Mouse (Mus musculus): ENCODE data around the gene Csrnp1. TPM values are rescaled to one million over a fixed set of nuclear protein-coding genes. Genes with fewer than 3 reads are reported as not detected.
A peak's percentile ranks its signal among the peaks of the same experiment; 100 is the strongest.

Gene Csrnp1
- polyA plus RNA-seq, 1 experiment from 2014 or later = 0.75 TPM

DNA sequence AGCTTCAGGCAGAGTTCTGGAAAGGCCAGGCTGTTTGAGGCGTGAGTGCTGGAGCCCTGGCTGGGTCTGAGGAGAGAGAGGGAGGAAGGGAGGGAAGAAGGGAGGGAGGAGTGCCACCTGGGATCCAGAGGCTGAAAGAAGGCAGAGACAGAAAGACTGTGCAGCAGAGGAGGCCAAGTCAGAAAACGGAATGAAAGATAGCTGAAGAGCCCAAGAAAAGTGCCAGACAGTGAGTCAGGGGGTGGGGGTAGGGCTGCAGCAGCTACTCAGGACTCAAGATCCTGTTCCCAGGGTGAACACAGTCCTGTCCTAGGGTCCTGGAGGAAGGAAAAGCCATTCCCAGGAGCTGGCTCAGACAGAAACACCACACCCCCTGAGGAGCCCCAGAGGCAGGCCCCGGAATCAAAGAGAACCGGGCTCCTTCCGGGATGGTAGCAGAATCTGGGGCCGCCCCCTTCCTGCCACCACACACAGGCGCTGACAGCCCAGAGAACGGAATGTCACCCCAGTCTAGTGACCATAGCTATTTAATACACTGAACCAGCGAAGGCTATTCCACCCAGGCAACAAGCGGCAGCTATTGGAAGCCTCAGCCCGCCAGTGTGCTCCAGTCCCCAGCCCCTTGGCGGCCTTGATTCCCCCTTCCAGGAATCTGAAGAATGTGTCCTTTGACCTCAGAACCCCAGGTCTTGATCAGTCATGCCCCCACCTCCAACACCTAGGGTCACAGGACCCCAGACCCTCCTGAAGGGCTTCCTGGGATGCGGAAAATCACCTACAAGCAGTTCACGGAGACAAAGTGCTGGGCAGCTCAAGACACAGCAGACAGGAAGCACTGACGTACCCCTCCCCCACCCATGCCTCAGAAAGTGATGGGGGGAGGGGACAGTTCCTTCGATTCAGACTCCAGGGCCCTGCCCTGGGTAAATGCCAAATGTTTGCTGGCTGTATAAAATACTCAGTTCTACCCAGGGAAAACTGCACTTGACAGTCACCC is 3.0 kb downstream of the Csrnp1 start:
- peak overlapping the region; percentile 87 for H3K4me2 ChIP-seq (ENCODE audit: low read length)
- 3% methylated on average over 16 of the region's 16 CpGs for WGBS
- H3K27ac ChIP-seq (ENCODE audit: low read length) = peak overlapping the region; percentile 67; the same call in 1 of the 2 replicates
- no peaks in the 10 kb centered on the region for H3K36me3 ChIP-seq (ENCODE audit: control insufficient read depth, insufficient read depth, low read length)
- ATAC-seq = 0 out of 2 replicates have a peak, but pooled peaks have one; percentile 20
- peaks cover 14% of the 10 kb centered on the region for H3K27me3 ChIP-seq (ENCODE audit: control insufficient read depth, insufficient read depth, low read depth, low read length)
- H3K9ac ChIP-seq (ENCODE audit: low read depth, low read length) = 0 out of 2 replicates have a peak overlapping the region, but pooled peaks have one; percentile 15
- H3K9me3 ChIP-seq (replicated peaks; ENCODE audit: control insufficient read depth, low read length, poor library complexity, severe bottlenecking) = no peaks in the 10 kb centered on the region
- H3K4me3 ChIP-seq (ENCODE audit: low read depth, low read length) = 0 out of 2 replicates have a peak overlapping the region, but pooled peaks have one; percentile 7
- H3K4me1 ChIP-seq (ENCODE audit: control insufficient read depth, insufficient read depth, low read length) = peaks cover 25% of the 10 kb centered on the region

- H3K27ac ChIP-seq (ENCODE audit: low read length) = peak overlapping the region; percentile 67; the same call in 1 of the 2 replicates
- H3K4me2 ChIP-seq (ENCODE audit: low read length) = peak overlapping the region; percentile 87; the same call in 1 of the 2 replicates
- peaks cover 25% of the 10 kb centered on the region for H3K4me1 ChIP-seq (ENCODE audit: control insufficient read depth, insufficient read depth, low read length)
- no peaks in the 10 kb centered on the region for H3K9me3 ChIP-seq (replicated peaks; ENCODE audit: control insufficient read depth, low read length, poor library complexity, severe bottlenecking)
- no peak overlapping the region for H3K4me3 ChIP-seq (ENCODE audit: low read depth, low read length)
- H3K27me3 ChIP-seq (ENCODE audit: control insufficient read depth, insufficient read depth, low read depth, low read length) = peaks cover 14% of the 10 kb centered on the region
- ATAC-seq = no peak
- WGBS = 8% methylated on average over 4 of the region's 4 CpGs
- H3K36me3 ChIP-seq (ENCODE audit: control insufficient read depth, insufficient read depth, low read length) = no peaks in the 10 kb centered on the region
- H3K9ac ChIP-seq (ENCODE audit: low read depth, low read length) = no peak overlapping the region
These were observed 3.7 kb downstream of the Csrnp1 start for GRCm38 (mm10) chr9:119980770-119981182.

GRCm38 (mm10) chr9:119979749-119980148 is 4.7 kb downstream of the Csrnp1 start:
- WGBS = 60% methylated on average over 2 of the region's 2 CpGs
- ATAC-seq = no peak
- H3K9ac ChIP-seq (ENCODE audit: low read depth, low read length) = no peak overlapping the region
- no peak overlapping the region for H3K4me2 ChIP-seq (ENCODE audit: low read length)
- no peak overlapping the region for H3K27ac ChIP-seq (ENCODE audit: low read length)
- no peaks in the 10 kb centered on the region for H3K36me3 ChIP-seq (ENCODE audit: control insufficient read depth, insufficient read depth, low read length)
- peaks cover 14% of the 10 kb centered on the region for H3K27me3 ChIP-seq (ENCODE audit: control insufficient read depth, insufficient read depth, low read depth, low read length)
- H3K4me3 ChIP-seq (ENCODE audit: low read depth, low read length) = no peak overlapping the region
- peaks cover 25% of the 10 kb centered on the region for H3K4me1 ChIP-seq (ENCODE audit: control insufficient read depth, insufficient read depth, low read length)
- no peaks in the 10 kb centered on the region for H3K9me3 ChIP-seq (replicated peaks; ENCODE audit: control insufficient read depth, low read length, poor library complexity, severe bottlenecking)

GRCm38 (mm10) chr9:119978811-119979441 is 5.5 kb downstream of the Csrnp1 start:
- WGBS = 89% methylated on average over 6 of the region's 6 CpGs
- Histone ChIP-seq H3K9ac (ENCODE audit: low read depth, low read length) (no peak overlapping the region), H3K27ac (ENCODE audit: low read length) (no peak overlapping the region), H3K36me3 (ENCODE audit: control insufficient read depth, insufficient read depth, low read length) (no peaks in the 10 kb centered on the region), H3K4me2 (ENCODE audit: low read length) (no peak overlapping the region), H3K27me3 (ENCODE audit: control insufficient read depth, insufficient read depth, low read depth, low read length) (peaks cover 8% of the 10 kb centered on the region; the same call in 1 of the 2 replicates), H3K4me1 (ENCODE audit: control insufficient read depth, insufficient read depth, low read length) (peaks cover 25% of the 10 kb centered on the region), H3K4me3 (ENCODE audit: low read depth, low read length) (no peak overlapping the region), H3K9me3 (replicated peaks; ENCODE audit: control insufficient read depth, low read length, poor library complexity, severe bottlenecking) (no peaks in the 10 kb centered on the region)
- ATAC-seq = no peak

DNA sequence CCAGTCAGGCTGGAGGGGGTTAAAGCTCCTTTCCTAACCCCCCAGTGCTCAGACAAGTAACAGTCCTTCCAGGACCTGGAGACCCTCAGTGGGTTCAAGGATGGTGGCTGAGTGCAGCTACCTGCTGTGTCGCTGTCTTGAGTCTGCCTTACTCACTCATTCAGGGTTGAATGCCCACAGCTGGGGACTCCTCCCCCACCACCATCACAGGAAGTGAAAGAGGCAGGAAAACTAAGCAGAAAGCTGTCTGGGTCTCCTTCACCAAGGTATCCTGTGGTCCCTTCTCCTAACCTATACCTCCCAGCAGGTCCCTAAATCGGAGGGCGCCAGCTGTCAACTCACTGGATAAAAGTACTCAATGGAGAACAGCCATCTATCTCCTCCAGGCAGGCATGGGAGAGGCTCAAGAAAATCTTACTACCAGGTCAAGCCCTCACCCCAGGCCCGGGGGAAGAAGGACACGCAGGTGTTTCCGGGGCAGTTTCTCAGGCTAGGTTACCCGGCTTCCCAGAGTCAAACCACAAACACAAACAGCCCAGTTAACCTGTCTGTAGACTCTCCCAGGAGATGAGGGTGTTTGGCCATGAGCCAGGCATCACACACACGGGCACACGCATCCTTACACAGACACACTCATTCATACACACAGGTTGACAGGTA is 6.2 kb downstream of the Csrnp1 start:
- no peak for ATAC-seq
- H3K4me2 ChIP-seq (ENCODE audit: low read length) = no peak overlapping the region
- no peak overlapping the region for H3K9ac ChIP-seq (ENCODE audit: low read depth, low read length)
- WGBS = 61% methylated on average over 9 of the region's 9 CpGs
- peaks cover 4% of the 10 kb centered on the region; the same call in 1 of the 2 replicates for H3K27me3 ChIP-seq (ENCODE audit: control insufficient read depth, insufficient read depth, low read depth, low read length)
- no peaks in the 10 kb centered on the region for H3K9me3 ChIP-seq (replicated peaks; ENCODE audit: control insufficient read depth, low read length, poor library complexity, severe bottlenecking)
- peaks cover 25% of the 10 kb centered on the region for H3K4me1 ChIP-seq (ENCODE audit: control insufficient read depth, insufficient read depth, low read length)
- no peak overlapping the region for H3K4me3 ChIP-seq (ENCODE audit: low read depth, low read length)
- H3K27ac ChIP-seq (ENCODE audit: low read length) = no peak overlapping the region
- no peaks in the 10 kb centered on the region for H3K36me3 ChIP-seq (ENCODE audit: control insufficient read depth, insufficient read depth, low read length)

- no peaks in the 10 kb centered on the region for H3K27me3 ChIP-seq (ENCODE audit: control insufficient read depth, insufficient read depth, low read depth, low read length)
- ATAC-seq = no peak
These were observed 6.8 kb downstream of the Csrnp1 start for GRCm38 (mm10) chr9:119977557-119978060.

DNA sequence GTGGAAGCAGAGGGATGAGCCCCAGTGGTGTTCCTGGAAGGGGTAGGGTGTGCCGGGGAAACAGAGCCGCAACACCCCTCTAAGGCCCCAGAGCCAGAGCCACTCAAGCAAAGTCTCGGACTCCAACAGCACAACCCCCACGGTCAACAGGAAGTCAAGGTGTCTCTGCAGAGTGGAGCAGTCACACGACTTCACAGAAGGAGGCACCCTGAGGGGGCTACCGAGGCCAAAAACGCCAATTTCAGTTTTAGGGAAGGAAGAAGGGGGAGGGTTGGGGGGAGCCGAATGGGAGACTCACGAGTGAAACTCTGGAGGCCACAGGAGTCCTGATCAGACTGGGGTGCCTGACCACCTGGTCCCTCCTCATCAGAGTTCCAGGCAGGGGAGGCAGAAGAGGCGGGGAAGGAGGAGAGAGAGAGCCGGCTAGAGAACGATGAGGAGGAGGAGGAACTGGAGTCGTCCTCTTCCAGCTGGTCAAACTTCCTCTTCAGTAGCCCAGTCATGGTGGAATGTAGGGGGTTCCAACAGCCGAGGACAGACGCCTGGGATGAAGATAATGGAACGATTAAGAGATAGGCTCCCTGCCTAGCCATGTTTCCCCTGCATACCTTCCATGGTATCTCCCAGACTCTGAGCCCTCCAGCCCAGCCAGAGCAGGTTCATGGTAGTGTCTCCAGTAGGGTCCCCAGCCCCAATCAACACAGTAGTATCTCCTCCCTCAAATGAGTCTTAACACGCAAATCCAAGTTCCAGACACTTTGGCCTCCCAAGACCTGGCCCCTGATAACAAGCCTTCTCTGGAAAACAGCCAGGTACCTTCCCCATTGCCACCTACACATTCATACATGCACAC is 7.5 kb downstream of the Csrnp1 start:
- whole genome bisulfite sequencing = 65% methylated on average over 17 of the region's 17 CpGs
- Histone ChIP-seq H3K27me3 (ENCODE audit: control insufficient read depth, insufficient read depth, low read depth, low read length) (no peaks in the 10 kb centered on the region), H3K4me2 (ENCODE audit: low read length) (no peak overlapping the region), H3K4me3 (ENCODE audit: low read depth, low read length) (no peak overlapping the region), H3K9ac (ENCODE audit: low read depth, low read length) (no peak overlapping the region), H3K4me1 (ENCODE audit: control insufficient read depth, insufficient read depth, low read length) (peaks cover 12% of the 10 kb centered on the region), H3K36me3 (ENCODE audit: control insufficient read depth, insufficient read depth, low read length) (no peaks in the 10 kb centered on the region), H3K27ac (ENCODE audit: low read length) (no peak overlapping the region), H3K9me3 (replicated peaks; ENCODE audit: control insufficient read depth, low read length, poor library complexity, severe bottlenecking) (no peaks in the 10 kb centered on the region)
- ATAC-seq = no peak

More at GRCm38 (mm10) chr9:119977557-119978060, 6.8 kb downstream of the Csrnp1 start:
- H3K9me3 ChIP-seq (replicated peaks; ENCODE audit: control insufficient read depth, low read length, poor library complexity, severe bottlenecking) = no peaks in the 10 kb centered on the region
- peaks cover 18% of the 10 kb centered on the region for H3K4me1 ChIP-seq (ENCODE audit: control insufficient read depth, insufficient read depth, low read length)
- H3K27ac ChIP-seq (ENCODE audit: low read length) = no peak overlapping the region
- H3K4me2 ChIP-seq (ENCODE audit: low read length) = no peak overlapping the region
- 45% methylated on average over 5 of the region's 5 CpGs for WGBS
- H3K4me3 ChIP-seq (ENCODE audit: low read depth, low read length) = no peak overlapping the region
- H3K36me3 ChIP-seq (ENCODE audit: control insufficient read depth, insufficient read depth, low read length) = no peaks in the 10 kb centered on the region
- no peak overlapping the region for H3K9ac ChIP-seq (ENCODE audit: low read depth, low read length)

- Histone ChIP-seq H3K27ac (ENCODE audit: low read length) (no peak overlapping the region), H3K9ac (ENCODE audit: low read depth, low read length) (no peak overlapping the region), H3K36me3 (ENCODE audit: control insufficient read depth, insufficient read depth, low read length) (no peaks in the 10 kb centered on the region), H3K9me3 (replicated peaks; ENCODE audit: control insufficient read depth, low read length, poor library complexity, severe bottlenecking) (no peaks in the 10 kb centered on the region), H3K4me3 (ENCODE audit: low read depth, low read length) (no peak overlapping the region), H3K4me2 (ENCODE audit: low read length) (no peak overlapping the region), H3K27me3 (ENCODE audit: control insufficient read depth, insufficient read depth, low read depth, low read length) (no peaks in the 10 kb centered on the region), H3K4me1 (ENCODE audit: control insufficient read depth, insufficient read depth, low read length) (peaks cover 9% of the 10 kb centered on the region)
- ATAC-seq = no peak
- WGBS = 96% methylated on average over 4 of the region's 4 CpGs
These were observed 9.2 kb downstream of the Csrnp1 start for GRCm38 (mm10) chr9:119975286-119975685.
